Comparison of ENCODE assay signal across 9 mouse cellular contexts in genomic region chr9:20757087-20757955, GRCm38 (mm10). TPM values are rescaled to one million over a fixed set of nuclear protein-coding genes. Genes with fewer than 3 reads are reported as not detected.
A peak's percentile ranks its signal among the peaks of the same experiment; 100 is the strongest.
DNase-seq lines count a peak whose midpoint lies in the region; ATAC-seq and TF ChIP-seq lines count a peak whose summit lies in the region.
"Had no signal": no experiment of that assay in that cellular context is flagged by ENCODE, and none has a peak within 500 bp of the region (broad histone marks: within the 10 kb centered on the region; RNA-seq: fewer than 3 reads in every experiment).

No protein-coding gene starts in this region.

- no peak overlapping the region for H3K4me3 ChIP-seq in forebrain, postnatal 0 days (ENCODE audit: low read depth, low read length)
- H3K4me3 ChIP-seq in lung, postnatal 0 days (ENCODE audit: low read depth, low read length), result no peak overlapping the region

- H3K4me1 ChIP-seq in forebrain, postnatal 0 days (ENCODE audit: insufficient read depth), result peaks cover 3% of the 10 kb centered on the region; the same call in 1 of the 2 replicates
- H3K4me1 ChIP-seq in lung, postnatal 0 days (ENCODE audit: insufficient read depth, low read depth, low read length), result no peaks in the 10 kb centered on the region

- TF ChIP-seq CTCF in forebrain, postnatal 0 days (IDR thresholded peaks at IDR 0.05; ENCODE audit: low read depth), result peak; percentile 60
- peak; percentile 83 for TF ChIP-seq CTCF in lung, postnatal 0 days (IDR thresholded peaks at IDR 0.05)

- DNase-seq in heart, adult 18-20 months, result peak; percentile 66 to 84
- DNase-seq in heart, postnatal 25 days (ENCODE audit: low spot score), result no peak
- peak; percentile 89 for DNase-seq in ES-CJ7 (ENCODE audit: low read depth, low spot score)
- peak; percentile 93 for DNase-seq in c-Kit-positive CD71-positive TER-119-positive erythroid progenitor cells, embryonic 14.5 days (ENCODE audit: low spot score)
- DNase-seq in forebrain, postnatal 0 days, result no peak
- peak; percentile 68 for DNase-seq in kidney, adult 18-20 months
- peak; percentile 67 for DNase-seq in lung, postnatal 0 days (ENCODE audit: low spot score)
- peak; percentile 78 for DNase-seq in splenic B cell, adult 2 months (ENCODE audit: low read depth, low spot score)

- no peak overlapping the region for H3K27ac ChIP-seq in forebrain, postnatal 0 days (ENCODE audit: low read depth, low read length)
- H3K27ac ChIP-seq in lung, postnatal 0 days (ENCODE audit: low read length), result no peak overlapping the region

- no peak for TF ChIP-seq EP300 in lung, postnatal 0 days (IDR thresholded peaks at IDR 0.05)

- H3K27me3 ChIP-seq in forebrain, postnatal 0 days (ENCODE audit: insufficient read depth, low read length), result no peaks in the 10 kb centered on the region
- no peaks in the 10 kb centered on the region for H3K27me3 ChIP-seq in lung, postnatal 0 days (replicated peaks; ENCODE audit: insufficient read depth, low read length)
- no peaks in the 10 kb centered on the region for H3K27me3 ChIP-seq in splenic B cell, adult 2 months (ENCODE audit: control insufficient read depth, insufficient read depth, low read length, poor library complexity, severe bottlenecking)
- H3K27me3 ChIP-seq: Patski had no signal

- H3K9ac ChIP-seq in forebrain, postnatal 0 days, result no peak overlapping the region
- no peak overlapping the region for H3K9ac ChIP-seq in lung, postnatal 0 days (replicated peaks; ENCODE audit: low read depth)

- no peak overlapping the region for H3K4me2 ChIP-seq in forebrain, postnatal 0 days (ENCODE audit: low read depth)
- H3K4me2 ChIP-seq in lung, postnatal 0 days (replicated peaks; ENCODE audit: low read depth, low read length), result no peak overlapping the region

- no peaks in the 10 kb centered on the region for H3K36me3 ChIP-seq in forebrain, postnatal 0 days (ENCODE audit: insufficient read depth)
- no peaks in the 10 kb centered on the region for H3K36me3 ChIP-seq in lung, postnatal 0 days (ENCODE audit: insufficient read depth, low read length)
- no peaks in the 10 kb centered on the region for H3K36me3 ChIP-seq in splenic B cell, adult 2 months (ENCODE audit: control insufficient read depth, insufficient read depth, low read length, poor library complexity, severe bottlenecking)

- no peak for ATAC-seq in forebrain, postnatal 0 days
- ATAC-seq in lung, postnatal 0 days, result peak; percentile 35; the same call in 1 of the 2 replicates
- ATAC-seq: Patski had no signal

- H3K9me3 ChIP-seq in forebrain, postnatal 0 days (ENCODE audit: low read length), result no peaks in the 10 kb centered on the region
- no peaks in the 10 kb centered on the region for H3K9me3 ChIP-seq in lung, postnatal 0 days (ENCODE audit: low read length)

- WGBS in forebrain, postnatal 0 days, result 63% methylated on average over 6 of the region's 6 CpGs
- WGBS in lung, postnatal 0 days, result 59% methylated on average over 6 of the region's 6 CpGs

- intact Hi-C loops in heart, postnatal 25 days (cut with DNase I), result no loop called here

RNA-seq across cellular contexts. Expression of gene Olfm2, which starts 11.2 kb away (rescaled TPM):
- total RNA-seq in heart, adult 18-20 months (2021), result under 1 TPM in 1 of 2 experiments, not detected in 1; 0.31 TPM
- total RNA-seq in heart, postnatal 25 days (2021), result under 1 TPM in 1 of 2 experiments, not detected in 1; 0.18 TPM
- total RNA-seq in forebrain, postnatal 0 days (2014; rRNA removed), result 251 and 263 TPM in 2 replicates
- 210 and 249 TPM in 2 replicates for polyA plus RNA-seq in forebrain, postnatal 0 days (2015; fragmentation: Nextera tagmentation; extraction: Ambion mirVana)
- 0.36 and 0.55 TPM in 2 replicates for polyA plus RNA-seq in lung, postnatal 0 days (2015; fragmentation: Nextera tagmentation; extraction: Ambion mirVana)

RNA-seq across cellular contexts. Expression of gene Col5a3, which starts 57.5 kb away (rescaled TPM):
- total RNA-seq in heart, adult 18-20 months (2021), result 10 to 100 TPM; 14.4 to 16.1 TPM
- total RNA-seq in heart, postnatal 25 days (2021), result 10 to 100 TPM; 26.1 to 30.2 TPM
- 1.2 and 3.7 TPM in 2 replicates for total RNA-seq in forebrain, postnatal 0 days (2014; rRNA removed)
- polyA plus RNA-seq in forebrain, postnatal 0 days (2015; fragmentation: Nextera tagmentation; extraction: Ambion mirVana), result 0.40 TPM in 2 replicates
- 0.44 and 0.56 TPM in 2 replicates for polyA plus RNA-seq in lung, postnatal 0 days (2015; fragmentation: Nextera tagmentation; extraction: Ambion mirVana)

Comparison
In these comparisons a context has a peak if more than half of its experiments do, and no peak if none do; other contexts are left out.
1. DNase-seq: peak in heart, adult 18-20 months (2 of 2), ES-CJ7 (single experiment), c-Kit-positive CD71-positive TER-119-positive erythroid progenitor cells, embryonic 14.5 days (single experiment), kidney, adult 18-20 months (single experiment), lung, postnatal 0 days (single experiment) and splenic B cell, adult 2 months (single experiment); none in heart, postnatal 25 days (single experiment) and forebrain, postnatal 0 days (single experiment).
2. RNA of gene Olfm2, which starts 11.2 kb away (total RNA-seq): 251 to 263 TPM in forebrain, postnatal 0 days; 0.31 TPM in heart, adult 18-20 months and 0.18 TPM in heart, postnatal 25 days; every median in the first group is over 100 times any median in the second.